Comparison of ENCODE assay signal across 22 mouse cellular contexts in the genomic region with DNA sequence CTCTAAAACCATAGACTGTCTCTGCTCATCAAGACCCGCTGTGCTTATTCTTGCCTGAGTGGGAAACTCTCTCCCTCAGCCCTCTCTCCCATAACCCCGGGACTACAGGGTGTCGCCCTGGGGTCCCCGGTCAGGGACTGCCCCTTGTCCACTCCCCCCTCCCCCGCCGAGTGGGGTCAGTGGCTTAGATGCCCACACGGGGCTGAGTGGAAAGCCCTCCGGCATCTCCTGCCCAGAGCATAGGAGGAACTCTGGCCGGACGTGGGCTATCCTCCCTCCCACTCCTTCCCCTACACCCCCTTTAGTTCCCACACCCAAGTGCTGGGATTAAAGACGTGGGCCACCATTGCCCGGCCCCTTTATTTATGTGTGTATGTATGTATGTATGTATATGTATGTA. TPM values are rescaled to one million over a fixed set of nuclear protein-coding genes. Genes with fewer than 3 reads are reported as not detected.
DNase-seq lines count a peak whose midpoint lies in the region; ATAC-seq and TF ChIP-seq lines count a peak whose summit lies in the region.
"Had no signal": no experiment of that assay in that cellular context is flagged by ENCODE, and none has a peak within 500 bp of the region (broad histone marks: within the 10 kb centered on the region; RNA-seq: fewer than 3 reads in every experiment).

No protein-coding gene starts in this region.

- H3K4me2 ChIP-seq in stomach, embryonic 15.5 days = no peak overlapping the region
- no peak overlapping the region for H3K4me2 ChIP-seq in stomach, postnatal 0 days (replicated peaks; ENCODE audit: low read depth)
- H3K4me2 ChIP-seq: embryonic facial prominence, embryonic 12.5 days; forebrain, embryonic 12.5 days had no signal

- TF ChIP-seq EP300 in stomach, postnatal 0 days (optimal IDR thresholded peaks at IDR 0.05) = no peak

- H3K4me3 ChIP-seq in stomach, embryonic 15.5 days (replicated peaks) = no peak overlapping the region
- no peak overlapping the region for H3K4me3 ChIP-seq in stomach, postnatal 0 days (ENCODE audit: low read depth, low read length)
- H3K4me3 ChIP-seq: embryonic facial prominence, embryonic 12.5 days; erythroblast, embryonic 14.5 days; forebrain, embryonic 10.5 days; forebrain, embryonic 12.5 days had no signal

- H3K27me3 ChIP-seq in stomach, embryonic 15.5 days (replicated peaks) = no peaks in the 10 kb centered on the region
- H3K27me3 ChIP-seq in stomach, postnatal 0 days (ENCODE audit: control insufficient read depth, insufficient read depth, low read length) = no peaks in the 10 kb centered on the region
- H3K27me3 ChIP-seq: embryonic facial prominence, embryonic 12.5 days; forebrain, embryonic 12.5 days; Patski had no signal

- H3K9ac ChIP-seq in stomach, embryonic 15.5 days = no peak overlapping the region
- H3K9ac ChIP-seq in stomach, postnatal 0 days (ENCODE audit: low read length) = no peak overlapping the region
- H3K9ac ChIP-seq: embryonic facial prominence, embryonic 12.5 days; forebrain, embryonic 12.5 days had no signal

- no peak overlapping the region for H3K27ac ChIP-seq in stomach, embryonic 15.5 days
- H3K27ac ChIP-seq in stomach, postnatal 0 days (replicated peaks) = no peak overlapping the region
- H3K27ac ChIP-seq: embryonic facial prominence, embryonic 12.5 days; forebrain, embryonic 10.5 days; forebrain, embryonic 12.5 days had no signal

- no peaks in the 10 kb centered on the region for H3K36me3 ChIP-seq in stomach, embryonic 15.5 days
- no peaks in the 10 kb centered on the region for H3K36me3 ChIP-seq in stomach, postnatal 0 days (ENCODE audit: control insufficient read depth, insufficient read depth, low read length)

- no peak for TF ChIP-seq CTCF in stomach, postnatal 0 days (IDR thresholded peaks at IDR 0.05; ENCODE audit: low read depth)

- peak; percentile 87 for DNase-seq in heart, adult 11 months
- DNase-seq in heart, postnatal 14 days = no peak
- no peak for DNase-seq in stomach, postnatal 0 days (ENCODE audit: low spot score)
- no peak for DNase-seq in Muller cell, postnatal 12 days (ENCODE audit: inconsistent ontology term)
- DNase-seq: adrenal gland, adult 8-10 months; adrenal gland, postnatal 14 days; adrenal gland, postnatal 36 days; cerebellum, adult 11-12 months; cerebellum, adult 2 months; cerebellum, adult 9-10 months; cerebellum, postnatal 14 days; cerebellum, postnatal 36 days; embryo, embryonic 11 days had no signal

- ATAC-seq in stomach, embryonic 15.5 days (ENCODE audit: insufficient read depth, low FRiP score, low read depth) = 0 out of 2 replicates have a peak, but pooled peaks have one; percentile 14
- ATAC-seq in stomach, postnatal 0 days (ENCODE audit: low FRiP score, low TSS enrichment) = 0 out of 2 replicates have a peak, but pooled peaks have one; percentile 45
- ATAC-seq: activated CD4-positive, CD25-positive, alpha-beta regulatory T cell, adult 4 months; forebrain, embryonic 14.5 days; forebrain, embryonic 16.5 days; Patski had no signal

- H3K9me3 ChIP-seq in stomach, embryonic 15.5 days = no peaks in the 10 kb centered on the region
- H3K9me3 ChIP-seq in stomach, postnatal 0 days (ENCODE audit: control insufficient read depth, low read length) = no peaks in the 10 kb centered on the region
- H3K9me3 ChIP-seq: embryonic facial prominence, embryonic 12.5 days; forebrain, embryonic 10.5 days; forebrain, embryonic 12.5 days had no signal

- WGBS in stomach, embryonic 15.5 days = 85% methylated on average over 12 of the region's 12 CpGs
- 84% methylated on average over 12 of the region's 12 CpGs for WGBS in stomach, postnatal 0 days

- peaks cover 7% of the 10 kb centered on the region for H3K4me1 ChIP-seq in stomach, embryonic 15.5 days
- H3K4me1 ChIP-seq in stomach, postnatal 0 days (replicated peaks; ENCODE audit: control insufficient read depth, insufficient read depth) = no peaks in the 10 kb centered on the region
- H3K4me1 ChIP-seq: embryonic facial prominence, embryonic 12.5 days; forebrain, embryonic 10.5 days; forebrain, embryonic 12.5 days had no signal

- intact Hi-C loops in heart, postnatal 14 days (cut with DNase I) = no loop called here

RNA-seq across cellular contexts. Expression of gene Anapc7, which starts 6.0 kb away (rescaled TPM):
- 10 to 100 TPM; 33.9 to 37.5 TPM for total RNA-seq in heart, postnatal 14 days (2021)
- 37.7 and 41.1 TPM in 2 replicates for polyA plus RNA-seq in stomach, embryonic 15.5 days (2015; fragmentation: Nextera tagmentation; extraction: Ambion mirVana)
- polyA plus RNA-seq in stomach, postnatal 0 days (2015; fragmentation: Nextera tagmentation; extraction: Ambion mirVana) = 20.7 and 21.7 TPM in 2 replicates

RNA-seq across cellular contexts. Expression of gene Arpc3, which starts 23.8 kb away (rescaled TPM):
- 100 to 1,000 TPM; 104 to 115 TPM for total RNA-seq in heart, postnatal 14 days (2021)
- 142 and 148 TPM in 2 replicates for polyA plus RNA-seq in stomach, embryonic 15.5 days (2015; fragmentation: Nextera tagmentation; extraction: Ambion mirVana)
- 147 TPM in 2 replicates for polyA plus RNA-seq in stomach, postnatal 0 days (2015; fragmentation: Nextera tagmentation; extraction: Ambion mirVana)

RNA-seq across cellular contexts. Expression of gene Fam216a, which starts 43.3 kb away (rescaled TPM):
- total RNA-seq in heart, postnatal 14 days (2021) = 10 to 100 TPM; 15.1 to 16.5 TPM
- 54.7 and 59.1 TPM in 2 replicates for polyA plus RNA-seq in stomach, embryonic 15.5 days (2015; fragmentation: Nextera tagmentation; extraction: Ambion mirVana)
- 23.8 and 26.0 TPM in 2 replicates for polyA plus RNA-seq in stomach, postnatal 0 days (2015; fragmentation: Nextera tagmentation; extraction: Ambion mirVana)

RNA-seq across cellular contexts. Expression of gene Gpn3, which starts 43.8 kb away (rescaled TPM):
- total RNA-seq in heart, postnatal 14 days (2021) = 10 to 100 TPM; 23.1 to 25.6 TPM
- 63.2 and 69.5 TPM in 2 replicates for polyA plus RNA-seq in stomach, embryonic 15.5 days (2015; fragmentation: Nextera tagmentation; extraction: Ambion mirVana)
- 40.5 and 41.5 TPM in 2 replicates for polyA plus RNA-seq in stomach, postnatal 0 days (2015; fragmentation: Nextera tagmentation; extraction: Ambion mirVana)
